Mouse (Mus musculus): ENCODE measurements around the gene Olfr324.

DNA sequence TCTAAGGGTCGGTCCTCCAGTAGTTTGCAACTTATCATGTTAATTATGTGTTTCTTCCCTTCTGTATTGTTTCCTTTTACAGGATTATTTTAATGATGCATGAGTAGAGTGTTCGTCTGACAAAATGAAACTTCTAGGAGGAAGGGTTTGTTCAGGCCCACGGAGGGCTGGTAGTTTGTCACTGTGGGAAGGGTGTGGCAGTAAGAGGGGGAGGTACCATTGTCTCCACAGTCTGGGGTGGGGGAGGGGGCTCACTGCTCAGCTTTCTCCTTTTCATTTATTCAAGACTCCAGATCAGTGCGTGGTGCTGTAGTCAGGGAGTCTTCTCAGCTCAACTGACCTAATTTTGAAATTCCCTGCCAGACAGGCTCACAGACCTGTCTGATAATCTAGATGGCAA, 31.2 kb downstream of the Olfr324 start:
- no peak for TF ChIP-seq MYC (IDR thresholded peaks at IDR 0.05; ENCODE audit: low read depth, low read length)
- TF ChIP-seq E2F4 (IDR thresholded peaks at IDR 0.05; ENCODE audit: borderline replicate concordance, low read depth, low read length), result no peak
- TF ChIP-seq UBTF (IDR thresholded peaks at IDR 0.05; ENCODE audit: borderline replicate concordance, insufficient read depth, low read depth, low read length), result no peak
- no peak for TF ChIP-seq RAD21 (IDR thresholded peaks at IDR 0.05; ENCODE audit: low read depth, low read length)
- TF ChIP-seq POLR2AphosphoS2 (IDR thresholded peaks at IDR 0.05; ENCODE audit: low read length), result no peak

Measured in MEL (cell line).